Mouse (Mus musculus) lung, postnatal 14 days (tissue): Measurements from ENCODE around the gene Zfp865.
"Not testable (repeated sequence)": the region's sequence is repeated elsewhere in the genome, so short reads cannot be mapped to it uniquely, and the experiment has no call there.

ENCODE experiments used
- DNase-seq: peaks from one replicate; pipeline ENCODE4 v3.0.0; 2021

Zfp865 gene

DNA sequence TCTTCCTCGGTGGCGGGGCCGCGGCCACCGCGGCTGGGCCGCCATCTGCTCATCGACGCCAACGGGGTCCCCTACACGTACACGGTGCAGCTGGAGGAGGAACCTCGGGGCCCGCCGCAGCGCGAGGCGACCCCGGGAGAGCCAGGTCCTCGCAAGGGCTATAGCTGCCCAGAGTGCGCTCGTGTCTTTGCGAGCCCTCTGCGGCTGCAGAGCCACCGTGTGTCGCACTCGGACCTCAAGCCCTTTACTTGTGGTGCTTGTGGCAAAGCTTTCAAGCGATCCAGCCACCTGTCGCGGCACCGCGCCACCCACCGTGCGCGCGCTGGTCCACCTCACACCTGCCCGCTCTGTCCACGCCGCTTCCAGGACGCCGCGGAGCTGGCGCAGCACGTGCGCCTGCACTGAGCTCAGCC lies 32.8 kb downstream of the Zfp865 start:
- DNase-seq = no peak

DNA sequence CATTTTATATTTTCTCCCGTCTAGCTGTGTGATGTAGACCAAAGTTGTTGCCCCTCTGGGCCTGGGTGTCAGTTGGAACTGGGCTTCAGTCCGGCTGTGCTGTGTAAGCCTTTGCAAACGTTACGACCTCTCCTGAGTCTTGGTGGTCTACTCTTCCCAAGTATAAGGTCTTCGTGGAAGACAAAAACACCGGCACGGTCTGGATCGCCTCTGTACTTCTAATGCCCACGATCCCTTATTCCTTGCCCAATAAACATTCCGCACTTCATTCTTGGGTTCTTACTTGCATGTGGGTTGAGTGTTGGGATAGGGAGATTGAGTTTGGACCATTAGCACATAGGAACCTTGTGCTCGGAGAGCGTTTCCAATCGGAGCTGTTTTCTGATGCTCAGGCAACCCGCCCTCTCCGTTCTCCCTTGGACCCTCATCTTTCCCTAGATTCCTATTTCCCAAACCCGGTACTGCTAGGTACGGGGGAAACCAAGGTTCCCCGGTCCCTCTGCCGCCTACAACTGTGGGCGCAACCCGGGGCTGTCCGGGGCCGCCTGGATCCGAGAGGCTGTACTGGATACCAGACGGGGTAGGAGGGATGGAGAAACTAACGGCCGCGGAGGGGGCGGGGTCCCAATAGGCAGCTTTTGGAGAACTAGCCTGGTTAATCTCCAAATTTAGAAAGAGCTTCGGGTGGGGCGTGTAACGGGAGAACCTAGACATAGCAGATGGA lies 33.4 kb downstream of the Zfp865 start:
- no peak for DNase-seq

DNA sequence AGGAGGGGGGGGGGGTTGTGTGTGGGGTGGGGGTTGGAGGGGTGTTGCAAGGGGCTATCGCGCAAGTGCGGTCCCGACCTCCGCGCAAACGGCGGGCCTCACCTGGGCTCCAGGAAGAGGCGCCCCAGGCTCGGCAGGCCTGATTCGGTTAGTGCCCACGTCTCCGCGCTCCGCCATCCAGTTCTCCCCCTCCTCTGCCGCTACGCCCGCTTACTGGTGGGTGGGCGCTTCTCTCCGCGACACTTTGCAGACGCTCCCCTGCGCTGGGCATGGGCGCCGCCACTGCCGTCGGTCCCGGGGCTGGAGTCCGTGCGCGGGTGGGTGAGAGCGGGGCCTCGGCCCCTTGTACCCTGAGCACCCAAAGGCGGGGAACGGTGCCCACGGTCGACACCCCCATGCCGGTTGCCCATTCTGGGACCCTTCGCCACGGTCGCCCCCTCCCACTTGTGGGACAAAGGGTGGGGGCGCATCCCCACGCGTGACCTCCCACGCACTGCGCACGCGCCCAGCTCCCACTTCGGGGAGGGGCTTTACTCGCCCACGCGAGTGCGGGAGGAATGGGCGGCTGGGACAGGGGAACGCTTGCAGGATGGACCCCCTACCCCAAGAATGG lies 36.6 kb downstream of the Zfp865 start:
- DNase-seq = no peak

DNA sequence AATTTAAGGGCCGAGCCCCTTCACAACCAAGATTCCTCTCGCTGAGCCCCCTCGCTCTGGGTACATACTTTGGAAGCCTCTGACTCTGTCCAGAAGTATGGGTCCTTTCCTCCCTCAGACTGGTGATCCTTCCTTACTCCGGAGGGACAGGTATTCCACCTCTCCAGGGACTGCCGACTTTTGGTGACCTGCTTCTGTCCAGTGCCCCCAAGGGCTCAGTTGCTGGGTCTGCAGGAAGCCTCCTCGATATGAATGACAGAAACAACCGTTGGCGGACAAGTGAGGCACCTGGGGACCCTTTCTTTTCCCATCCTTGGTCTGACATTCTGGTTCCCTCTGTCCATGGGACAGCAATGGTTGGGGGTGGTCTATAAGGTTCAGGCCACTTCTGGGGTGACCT lies 37.2 kb downstream of the Zfp865 start:
- DNase-seq = no peak

DNA sequence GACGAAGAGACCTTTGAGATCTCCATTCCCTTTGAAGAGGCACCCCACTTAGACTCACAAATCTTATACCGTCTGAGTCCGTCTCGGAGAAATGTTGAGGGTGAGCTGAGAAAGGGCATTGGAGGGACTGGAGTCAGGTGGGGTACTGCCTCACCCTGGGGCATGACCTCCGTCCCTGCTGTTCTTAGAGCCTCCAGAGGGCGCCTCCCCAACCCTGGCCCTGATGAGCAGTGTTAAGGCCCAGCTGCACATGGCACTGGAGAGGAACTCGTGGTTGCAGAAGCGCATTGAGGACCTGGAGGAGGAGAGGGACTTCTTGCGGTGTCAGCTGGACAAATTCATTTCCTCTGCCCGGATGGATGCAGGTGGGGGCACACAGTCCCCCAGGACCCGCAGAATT lies 37.6 kb downstream of the Zfp865 start:
- no peak for DNase-seq

DNA sequence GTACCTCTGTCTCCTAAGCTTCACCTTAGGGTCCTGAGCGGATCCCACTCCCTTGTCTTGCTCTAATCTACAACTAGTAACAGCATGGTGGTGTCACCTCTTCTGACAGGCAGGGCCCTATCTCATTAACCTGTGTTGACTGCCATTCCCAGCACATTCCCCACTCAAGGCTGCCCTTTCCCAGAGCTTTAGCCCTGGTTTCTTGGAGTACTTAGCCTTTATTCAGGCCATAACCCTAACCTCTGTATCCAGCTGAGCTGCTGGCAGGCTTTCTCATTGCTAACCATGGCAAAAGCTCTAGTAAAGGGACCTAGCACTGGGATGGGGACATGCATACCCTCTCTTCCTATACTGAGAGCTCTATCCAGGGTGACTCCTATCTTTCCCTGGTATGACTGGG lies 38.5 kb downstream of the Zfp865 start:
- no peak for DNase-seq

DNA sequence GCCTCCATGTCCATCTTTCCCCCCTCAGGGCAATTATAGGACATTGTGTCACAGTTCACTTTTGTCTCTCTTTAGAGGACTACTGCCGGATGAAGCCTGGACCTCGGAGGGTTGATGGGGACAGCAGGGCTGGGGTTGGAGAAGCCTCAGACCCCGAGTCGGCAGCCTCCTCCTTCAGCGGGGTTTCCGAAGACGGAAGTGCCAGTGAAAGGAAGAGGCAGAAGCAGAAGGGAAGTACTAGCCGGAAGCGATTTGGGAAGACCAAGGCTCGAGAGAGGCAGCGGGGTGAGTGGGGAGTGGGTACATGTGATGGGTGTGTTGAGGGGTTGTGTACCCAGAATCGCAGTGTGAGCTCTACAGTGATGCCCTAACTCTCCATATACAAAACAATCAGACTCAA lies 39.2 kb downstream of the Zfp865 start:
- no peak for DNase-seq

DNA sequence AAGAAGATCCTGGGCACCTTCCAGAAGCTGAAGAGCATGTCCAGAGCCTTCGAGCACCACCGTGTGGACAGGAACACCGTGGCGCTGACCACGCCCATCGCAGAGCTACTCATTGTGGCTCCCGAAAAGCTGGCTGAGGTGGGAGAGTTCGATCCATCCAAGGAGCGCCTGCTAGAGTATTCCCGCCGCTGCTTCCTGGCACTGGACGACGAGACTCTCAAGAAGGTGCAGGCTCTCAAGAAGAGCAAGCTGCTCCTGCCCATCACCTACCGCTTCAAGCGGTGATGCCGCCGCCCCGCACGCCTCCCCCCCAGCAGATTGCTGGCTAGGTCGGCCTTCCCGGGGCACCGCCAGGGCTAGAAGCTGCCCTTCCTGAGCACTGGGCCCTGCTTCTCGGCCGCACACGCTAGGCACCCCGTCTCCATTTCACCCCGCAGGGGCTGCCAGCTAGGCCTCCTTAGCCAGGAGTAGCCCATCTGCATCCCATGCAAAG lies 40.1 kb downstream of the Zfp865 start:
- DNase-seq = peak; percentile 82

DNA sequence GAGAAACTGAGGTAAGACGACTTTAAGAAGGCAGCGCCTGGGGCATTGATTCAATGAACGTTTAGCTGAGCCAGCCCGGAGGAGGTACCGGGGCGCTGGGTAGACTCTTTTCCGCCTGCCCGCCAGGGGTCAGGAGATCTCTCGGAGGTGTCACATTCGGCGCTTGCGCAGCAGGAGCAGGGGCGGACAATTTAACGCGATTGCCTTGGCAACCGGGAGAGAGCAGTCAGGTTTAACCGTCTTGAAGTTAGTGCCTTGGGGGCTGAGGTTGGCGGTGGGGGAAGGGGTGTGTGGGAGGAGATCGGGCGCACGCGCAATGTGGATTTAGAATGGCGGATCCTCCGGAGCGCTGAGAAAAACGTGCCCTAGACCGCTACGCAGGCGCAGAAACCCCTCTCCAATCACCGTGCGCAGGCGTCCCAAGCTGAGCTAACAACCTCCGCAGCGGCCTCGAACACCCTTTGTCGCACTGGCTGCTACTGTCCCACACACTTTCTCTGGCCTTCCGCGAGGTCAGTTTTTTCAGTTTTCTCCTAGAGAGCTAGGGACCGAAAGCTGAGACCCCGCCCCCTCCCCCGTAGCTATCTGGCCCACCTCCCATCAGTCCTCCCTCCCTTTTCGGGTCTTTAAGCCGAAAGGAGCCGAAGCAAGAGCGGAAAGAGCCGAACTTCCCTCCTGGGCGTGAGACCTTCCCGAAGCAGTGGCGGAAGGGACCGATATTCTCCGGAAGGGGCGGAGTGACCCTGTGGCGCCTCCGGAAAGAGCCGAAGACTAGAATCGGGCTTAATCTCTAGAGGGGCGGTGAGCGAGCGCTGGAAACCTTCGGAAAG lies 41.0 kb downstream of the Zfp865 start:
- DNase-seq = peak; percentile 99

DNA sequence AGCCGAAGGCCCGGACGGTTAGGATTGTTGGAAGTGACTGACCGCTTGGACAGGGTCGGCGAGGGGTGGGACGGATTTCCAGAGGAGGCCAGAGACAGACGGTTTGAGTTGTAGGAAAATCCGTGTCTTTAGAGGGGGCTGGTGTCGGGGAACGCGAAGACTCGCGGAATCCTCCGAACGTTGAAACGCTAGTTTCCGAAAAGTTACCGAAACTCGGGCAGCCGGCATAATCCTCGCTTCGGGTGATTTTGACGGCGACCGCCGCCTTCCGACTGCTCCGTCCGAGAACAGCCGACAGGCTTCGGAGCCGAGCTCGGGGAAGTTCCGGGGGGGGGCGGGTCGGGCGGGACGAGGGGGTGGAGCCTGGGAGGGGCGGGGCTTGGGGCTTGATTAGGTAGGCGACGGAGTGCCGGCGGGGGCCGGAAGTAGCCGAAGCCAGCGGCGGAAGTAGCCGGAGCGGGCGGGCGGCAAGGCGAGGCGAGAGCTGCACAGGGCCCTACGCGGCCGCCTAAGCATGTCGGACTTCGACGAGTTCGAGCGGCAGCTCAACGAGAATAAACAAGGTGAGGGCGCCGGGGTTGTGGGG lies 41.7 kb downstream of the Zfp865 start, which contains the start of gene U2af2:
Gene U2af2, plus strand, starts transcription at position 370 of the 586 bp plus-strand sequence.
- peak; percentile 96 for DNase-seq

DNA sequence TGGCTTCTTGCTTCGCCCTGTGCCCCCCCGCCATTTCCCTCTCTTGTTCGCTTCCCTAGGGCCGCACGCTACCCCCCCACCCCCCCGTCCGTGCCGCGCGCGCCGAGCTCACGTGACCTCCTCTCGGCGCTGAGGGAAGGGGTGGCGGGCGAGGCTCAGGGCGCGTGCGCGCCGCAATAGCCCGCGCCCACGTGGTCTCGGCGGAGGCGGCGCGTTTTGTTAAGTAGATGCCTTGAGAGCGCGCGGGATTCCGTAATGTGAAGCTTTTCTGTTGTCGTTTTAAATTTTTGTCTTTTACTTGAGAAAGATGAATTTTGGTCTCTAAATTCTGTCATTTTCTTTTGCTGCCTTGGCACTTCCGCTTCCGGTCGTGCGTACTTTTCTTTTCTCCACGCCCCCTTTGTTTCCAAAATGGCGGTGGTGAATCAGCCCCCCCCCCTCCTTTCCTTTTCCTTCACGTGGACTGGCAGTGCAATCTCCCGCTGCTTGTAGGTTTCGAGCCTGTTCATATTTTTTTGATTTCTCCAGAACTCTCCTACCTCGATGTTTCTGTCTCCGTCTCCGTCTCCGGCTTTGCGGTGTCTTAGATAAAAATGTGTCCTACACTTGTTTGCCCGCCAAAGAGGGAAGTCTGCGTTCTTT lies 42.3 kb downstream of the Zfp865 start:
- peak; percentile 64 for DNase-seq

DNA sequence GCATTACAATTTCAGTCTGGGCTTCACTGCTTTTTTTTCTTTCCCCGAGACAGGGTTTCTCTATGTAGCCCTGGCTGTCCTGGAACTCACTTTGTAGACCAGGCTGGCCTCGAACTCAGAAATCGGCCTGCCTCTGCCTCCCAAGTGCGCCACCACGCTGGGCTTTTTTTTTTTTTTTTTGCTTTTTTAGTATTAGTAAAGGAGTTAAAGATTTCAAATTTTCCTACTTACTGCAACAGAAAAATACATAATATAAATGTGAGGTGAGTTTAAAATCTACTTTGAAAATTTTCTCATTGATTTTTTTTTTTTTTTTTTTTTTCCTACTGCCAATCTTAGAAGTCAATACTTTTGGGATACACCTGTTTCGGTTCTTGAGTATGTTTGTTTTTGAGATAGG lies 44.7 kb downstream of the Zfp865 start:
- no peak for DNase-seq

DNA sequence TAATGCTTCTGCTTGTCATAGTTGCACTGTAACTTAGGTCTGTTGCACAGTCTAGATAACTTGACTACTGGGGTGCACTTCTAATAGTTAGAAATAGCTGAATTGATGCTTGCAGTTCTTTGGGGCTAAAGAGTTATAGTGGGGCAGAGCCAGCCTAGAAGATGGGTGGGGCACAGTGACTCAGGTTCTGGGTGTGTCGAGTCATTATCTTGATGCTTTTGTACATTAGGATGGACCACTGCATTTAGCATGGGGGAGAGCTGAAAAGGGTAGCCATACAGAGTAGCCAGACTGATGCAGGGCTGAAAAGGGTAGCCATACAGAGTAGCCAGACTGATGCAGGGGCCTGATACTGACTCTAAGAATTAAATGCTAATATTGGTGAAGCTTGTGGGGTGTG lies 53.4 kb downstream of the Zfp865 start:
- no peak for DNase-seq

DNA sequence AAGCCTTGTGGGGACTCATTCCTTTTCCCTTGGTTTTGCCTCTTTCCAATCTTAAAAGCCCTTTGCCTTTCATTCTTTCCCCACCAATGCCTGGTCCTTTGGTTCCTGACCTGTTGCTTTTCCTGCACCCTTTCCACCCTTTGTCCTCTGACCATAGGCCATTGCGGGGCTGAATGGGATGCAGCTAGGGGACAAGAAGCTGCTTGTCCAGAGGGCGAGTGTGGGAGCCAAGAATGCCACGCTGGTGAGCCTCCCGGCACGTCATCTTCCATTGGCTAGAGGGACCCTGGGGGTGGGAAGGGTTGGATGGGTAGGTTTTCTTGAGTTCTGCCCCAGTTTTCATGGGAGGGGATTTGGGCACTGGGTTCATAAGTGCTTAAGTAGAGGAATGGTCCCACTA lies 54.8 kb downstream of the Zfp865 start:
- no peak for DNase-seq

DNA sequence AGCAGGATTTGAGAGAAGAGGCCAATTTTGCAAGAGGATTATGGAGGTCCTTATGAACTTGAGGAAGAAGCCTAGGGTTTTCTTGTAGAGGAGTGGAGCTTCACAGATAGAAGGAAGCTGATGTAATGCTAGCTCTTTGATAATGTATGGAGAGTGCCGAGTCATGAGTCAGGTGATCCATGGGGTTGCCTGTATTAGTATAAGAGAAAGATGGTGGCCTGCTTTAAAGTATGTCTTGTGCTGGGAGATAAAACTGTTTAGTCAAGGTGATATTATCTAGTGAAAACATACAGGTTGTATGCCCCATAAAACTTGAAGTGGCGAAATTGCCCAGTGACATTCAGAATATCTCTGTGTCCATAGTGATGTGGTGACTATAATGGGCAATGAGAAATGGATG lies 56.8 kb downstream of the Zfp865 start:
- no peak for DNase-seq

DNA sequence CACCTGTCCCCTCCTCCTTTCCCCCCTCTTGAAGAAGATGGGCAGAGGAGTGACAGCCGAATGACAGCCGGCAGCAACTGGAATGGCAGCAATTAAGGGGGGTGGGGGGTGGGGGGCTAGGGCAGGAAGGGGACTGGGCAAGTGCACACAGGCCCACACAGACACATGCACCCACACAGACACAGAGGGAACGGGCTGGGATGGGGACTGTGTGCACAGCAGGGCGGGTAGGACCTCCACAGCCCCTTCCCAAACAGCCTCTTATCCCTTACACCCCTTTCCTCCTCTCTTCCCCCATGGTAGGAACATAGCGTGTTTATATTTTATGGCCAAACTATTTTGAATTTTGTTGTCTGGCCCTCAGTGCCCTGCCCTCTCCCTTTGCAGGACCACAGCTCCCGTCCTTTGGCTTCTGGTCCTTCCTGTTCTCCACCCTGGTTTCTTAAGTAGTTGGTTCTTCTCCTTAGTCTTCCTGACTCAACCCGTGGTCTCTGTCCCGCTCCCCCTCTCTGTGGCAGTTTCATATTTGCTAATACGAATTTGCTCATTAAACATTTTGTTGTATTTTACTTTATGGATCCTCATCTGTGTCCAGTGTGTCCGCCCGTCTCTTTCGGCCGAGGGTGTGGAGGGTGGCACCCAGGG lies 59.3 kb downstream of the Zfp865 start:
- DNase-seq = not testable (repeated sequence)

DNA sequence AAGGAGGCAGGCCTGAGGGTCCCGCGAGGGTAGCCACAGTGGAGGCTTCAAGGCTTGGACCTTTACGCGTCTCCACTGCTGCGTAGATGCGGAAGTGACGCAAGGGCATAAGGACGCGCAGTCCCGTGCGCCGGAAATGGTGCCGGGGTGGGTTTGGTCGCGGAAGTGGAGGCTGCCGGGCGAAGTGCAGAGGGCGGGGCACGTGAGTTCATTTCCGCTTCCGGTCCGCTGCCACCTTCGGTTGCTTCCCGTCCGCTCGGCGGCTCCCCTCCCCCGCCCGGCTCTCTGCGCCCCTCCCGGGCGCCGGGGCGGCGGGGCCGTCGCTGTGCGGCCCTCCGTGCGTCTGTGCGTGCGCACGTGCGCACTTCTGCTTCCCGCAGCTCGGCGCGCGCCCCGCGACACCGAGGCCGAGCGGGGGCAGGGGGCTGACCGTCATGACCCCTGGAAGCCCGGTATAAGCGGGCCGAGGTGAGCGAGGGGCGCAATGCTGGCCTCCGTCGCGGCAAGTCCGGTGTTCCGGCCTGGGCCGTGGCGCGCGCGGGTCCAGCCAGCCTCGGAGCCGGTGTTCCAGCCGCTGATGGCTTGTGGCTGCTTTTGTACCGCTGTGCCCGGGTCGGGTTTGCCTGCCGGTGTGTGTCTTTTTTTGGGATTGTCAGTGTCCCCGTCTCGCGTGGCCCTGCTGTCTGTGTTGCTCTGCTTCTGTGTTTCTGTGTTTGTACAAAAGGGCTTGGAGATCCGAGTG lies 60.0 kb downstream of the Zfp865 start, which contains the start of gene Epn1:
Gene Epn1, plus strand, starts transcription at position 226 of the 742 bp plus-strand sequence.
- peak; percentile 97 for DNase-seq

DNA sequence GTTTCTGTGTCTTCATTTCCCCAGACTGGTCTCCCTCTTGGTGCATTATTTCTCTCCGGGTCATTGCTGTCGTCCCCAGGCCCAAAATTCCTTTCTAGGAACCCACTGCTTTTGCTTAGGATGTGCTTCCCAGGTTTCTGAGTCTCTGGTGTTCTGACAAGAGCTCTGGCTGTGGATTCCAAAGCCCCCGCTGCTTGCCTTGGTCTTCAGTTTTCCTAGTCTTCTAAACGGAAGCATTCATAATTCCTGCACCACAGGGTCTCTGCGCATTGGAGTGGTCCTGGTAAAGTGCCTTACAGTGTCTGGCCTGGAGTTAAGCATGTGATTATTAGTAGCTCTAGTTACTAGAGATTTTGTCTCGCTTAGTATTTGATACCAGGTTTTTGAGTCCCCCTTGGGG lies 60.6 kb downstream of the Zfp865 start:
- DNase-seq = no peak

DNA sequence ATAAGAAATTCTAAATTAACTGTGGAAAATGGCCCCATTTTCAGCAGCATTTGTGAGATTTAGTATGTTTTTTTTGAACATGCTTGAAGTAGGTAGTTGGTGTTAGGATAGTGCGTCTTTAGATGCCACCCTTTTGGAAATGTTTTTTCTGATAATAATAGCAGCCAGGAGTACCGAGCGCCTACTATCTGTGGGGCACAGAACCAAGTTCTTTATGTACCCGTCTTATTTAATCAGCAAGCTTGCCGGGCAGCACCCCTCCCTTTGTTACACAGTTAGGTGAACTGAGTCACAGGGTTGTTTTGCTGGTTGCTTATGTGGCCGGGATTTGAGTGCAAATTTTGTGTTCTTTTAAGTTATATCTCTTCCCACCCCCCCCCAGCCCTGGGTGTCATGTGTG lies 61.1 kb downstream of the Zfp865 start:
- no peak for DNase-seq

DNA sequence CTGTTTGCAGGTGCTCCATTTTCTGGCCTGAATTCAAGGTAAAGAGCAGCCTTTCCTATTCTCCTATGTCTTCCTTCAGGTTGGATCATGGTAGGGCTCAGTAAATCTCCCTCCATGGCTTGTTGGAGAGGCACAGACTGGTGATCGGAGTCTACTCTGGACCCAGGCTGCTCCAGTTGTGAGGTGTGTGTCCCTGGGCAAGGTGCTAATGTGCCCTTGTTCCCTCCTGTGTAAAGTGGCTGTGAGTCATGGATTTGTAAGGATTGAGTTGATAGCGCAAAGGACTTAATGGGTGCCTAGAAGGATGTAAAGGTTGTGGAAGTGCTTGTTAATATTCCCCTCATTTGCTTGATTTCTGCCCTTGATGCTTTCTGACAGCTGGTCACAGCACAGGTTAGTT lies 61.8 kb downstream of the Zfp865 start:
- no peak for DNase-seq

DNA sequence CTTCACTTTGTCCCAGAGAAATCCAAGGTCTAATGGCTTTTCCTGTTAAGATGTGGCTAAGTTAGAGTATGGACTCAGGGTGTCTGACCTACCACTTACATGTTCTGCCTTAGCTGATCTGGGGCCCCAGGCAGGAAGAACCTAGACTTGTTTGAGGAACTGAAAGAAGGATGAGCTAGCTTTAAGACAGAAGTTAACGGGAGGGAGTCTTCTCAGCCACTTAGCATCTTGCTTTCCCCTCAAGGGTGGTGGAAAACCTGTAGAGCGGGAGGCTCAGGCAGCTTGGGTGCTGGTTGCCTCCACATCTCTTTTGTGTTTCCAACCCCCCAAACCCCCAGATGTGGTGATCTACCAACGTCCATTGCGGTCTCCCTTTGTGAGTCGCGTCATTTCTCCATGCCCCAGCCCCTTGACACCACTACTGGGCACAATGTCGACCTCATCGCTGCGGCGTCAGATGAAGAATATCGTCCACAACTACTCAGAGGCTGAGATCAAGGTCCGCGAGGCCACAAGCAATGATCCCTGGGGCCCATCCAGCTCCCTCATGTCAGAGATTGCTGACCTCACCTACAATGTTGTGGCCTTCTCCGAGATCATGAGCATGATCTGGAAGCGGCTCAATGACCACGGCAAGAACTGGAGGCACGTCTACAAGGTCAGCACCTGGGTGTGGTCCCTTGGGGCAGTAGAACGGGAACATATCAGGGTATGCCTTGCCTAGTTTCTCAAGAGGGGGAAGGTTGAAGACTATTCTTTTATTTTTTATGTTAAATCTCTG lies 63.3 kb downstream of the Zfp865 start:
- no peak for DNase-seq
